Mouse (Mus musculus) stomach, embryonic 14.5 days (tissue): Measurements from ENCODE around the gene Unk. TPM values are rescaled to one million over a fixed set of nuclear protein-coding genes. Genes with fewer than 3 reads are reported as not detected.
"Not testable (repeated sequence)": the region's sequence is repeated elsewhere in the genome, so short reads cannot be mapped to it uniquely, and the experiment has no call there.

Experiments used
- ATAC-seq: fragments of 200-750 bp; cut with Nextera tagmentation; 2 replicates; pipeline ENCODE4 v1.8.0; 2017; ENCODE audit warnings: low read depth, moderate TSS enrichment; ENCODE audit not compliant: insufficient number of reproducible peaks, insufficient read depth, low FRiP score
- H3K27ac ChIP-seq: fragments of 300-500 bp; sonication (generic); 2 replicates; pipeline ENCODE4 v1.5.1; 2014; ENCODE audit warnings: mild to moderate bottlenecking, low read length, moderate library complexity, mixed read lengths
- H3K27me3 ChIP-seq: fragments of 300-500 bp; sonication (generic); 2 replicates; pipeline ENCODE4 v1.6.1; 2014; ENCODE audit warnings: low read length, control low read depth, mixed read lengths; ENCODE audit not compliant: control insufficient read depth, insufficient read depth
- H3K36me3 ChIP-seq: fragments of 300-500 bp; sonication (generic); 2 replicates; pipeline ENCODE4 v1.6.1; 2014; ENCODE audit warnings: mild to moderate bottlenecking, control low read depth, low read length, moderate library complexity, mixed read lengths; ENCODE audit not compliant: control insufficient read depth, insufficient read depth
- H3K4me1 ChIP-seq: fragments of 300-500 bp; sonication (generic); 2 replicates; pipeline ENCODE4 v1.6.1; 2014; ENCODE audit warnings: low read length, control low read depth, mixed read lengths; ENCODE audit not compliant: control insufficient read depth, insufficient read depth
- H3K4me2 ChIP-seq: fragments of 300-500 bp; sonication (generic); replicated peaks from 2 replicates; pipeline ENCODE4 v1.6.1; 2014; ENCODE audit warnings: low read depth, low read length, control low read depth
- H3K4me3 ChIP-seq: fragments of 300-500 bp; sonication (generic); 2 replicates; pipeline ENCODE4 v1.5.1; 2014; ENCODE audit warnings: low read depth, low read length, control low read depth
- H3K9ac ChIP-seq: fragments of 300-500 bp; sonication (generic); replicated peaks from 2 replicates; pipeline ENCODE4 v1.6.1; 2014; ENCODE audit warnings: low read depth, mild to moderate bottlenecking, control low read depth, low read length, moderate library complexity, mixed read lengths
- H3K9me3 ChIP-seq: fragments of 300-500 bp; sonication (generic); 2 replicates; pipeline ENCODE4 v1.6.1; 2016; ENCODE audit warnings: low read depth, low read length, control low read depth; ENCODE audit not compliant: control insufficient read depth
- WGBS: fragments of 180-500 bp; shearing (Covaris S2); extraction: QIAGEN DNeasy Blood & Tissue Kit; methylation state at CpG from one replicate; pipeline ENCODE4 v1.1.7; 2014; 5-methylcytosine and 5-hydroxymethylcytosine counted together
- polyA plus RNA-seq: library from polyadenylated mRNA; unstranded; fragments of >200 nt; fragmentation: Nextera tagmentation; extraction: Ambion mirVana; gene quantifications from 2 replicates; pipeline ENCODE4 v1.2.1, GENCODE M21; 2014

Gene Unk
- polyA plus RNA-seq, 1 experiment from 2014 or later: 31.6 TPM

- WGBS: 0% methylated on average over 55 of the region's 55 CpGs
- ATAC-seq: peak; percentile 89
- Histone ChIP-seq H3K9ac (peak within 1 kb of the TSS; percentile 66), H3K36me3 (peaks cover 17% of the 10 kb centered on the region), H3K9me3 (no peaks in the 10 kb centered on the region), H3K4me3 (peak within 1 kb of the TSS; percentile 56), H3K4me1 (peaks cover 11% of the 10 kb centered on the region), H3K4me2 (peak within 1 kb of the TSS; percentile 65), H3K27ac (peak within 1 kb of the TSS; percentile 91), H3K27me3 (no peaks in the 10 kb centered on the region)
These were observed 17.7 kb upstream of the Unk start, which contains the start of gene Galk1 for GRCm38 (mm10) chr11:116012262-116012947. Gene Galk1, minus strand, starts transcription at chr11:116012719.

GRCm38 (mm10) chr11:116014821-116015220 is 15.3 kb upstream of the Unk start:
- ATAC-seq: peak; percentile 1; the same call in 1 of the 2 replicates
- WGBS: 54% methylated on average over 8 of the region's 8 CpGs
- H3K4me1 ChIP-seq: peaks cover 11% of the 10 kb centered on the region
- H3K27ac ChIP-seq: peak overlapping the region; percentile 17; the same call in 1 of the 2 replicates
- H3K27me3 ChIP-seq: no peaks in the 10 kb centered on the region
- no peak overlapping the region for H3K4me2 ChIP-seq
- H3K4me3 ChIP-seq: no peak overlapping the region
- H3K36me3 ChIP-seq: peaks cover under 1% of the 10 kb centered on the region; the same call in 1 of the 2 replicates
- no peaks in the 10 kb centered on the region for H3K9me3 ChIP-seq
- H3K9ac ChIP-seq: no peak overlapping the region

GRCm38 (mm10) chr11:116018106-116018505 is 12.0 kb upstream of the Unk start:
- H3K4me3 ChIP-seq: no peak overlapping the region
- H3K4me1 ChIP-seq: 0 out of 2 replicates have a peak, but pooled peaks cover 3% of the 10 kb centered on the region
- ATAC-seq: peak; percentile 24; the same call in 1 of the 2 replicates
- H3K9ac ChIP-seq: no peak overlapping the region
- no peaks in the 10 kb centered on the region for H3K9me3 ChIP-seq
- no peaks in the 10 kb centered on the region for H3K27me3 ChIP-seq
- peaks cover 12% of the 10 kb centered on the region for H3K36me3 ChIP-seq
- no peak overlapping the region for H3K27ac ChIP-seq
- WGBS: 36% methylated on average over 6 of the region's 6 CpGs
- H3K4me2 ChIP-seq: no peak overlapping the region

- not testable (repeated sequence) for H3K9ac ChIP-seq, H3K4me3 ChIP-seq, H3K9me3 ChIP-seq, H3K27me3 ChIP-seq, ATAC-seq, H3K27ac ChIP-seq, H3K4me2 ChIP-seq, H3K4me1 ChIP-seq
- H3K36me3 ChIP-seq: peaks cover 12% of the 10 kb centered on the region
- WGBS: 87% methylated on average over 4 of the region's 4 CpGs
These were observed 11.3 kb upstream of the Unk start for GRCm38 (mm10) chr11:116018867-116019266.

- Histone ChIP-seq H3K4me2 (no peak overlapping the region), H3K27me3 (no peaks in the 10 kb centered on the region), H3K36me3 (peaks cover 12% of the 10 kb centered on the region), H3K4me3 (no peak overlapping the region), H3K4me1 (0 out of 2 replicates have a peak, but pooled peaks cover 3% of the 10 kb centered on the region), H3K9me3 (no peaks in the 10 kb centered on the region), H3K27ac (no peak overlapping the region), H3K9ac (no peak overlapping the region)
- 44% methylated on average over 1 of the region's 1 CpGs for WGBS
- ATAC-seq: no peak
These were observed 10.7 kb upstream of the Unk start for GRCm38 (mm10) chr11:116019360-116019791.

- no peak overlapping the region for H3K9ac ChIP-seq
- H3K27ac ChIP-seq: no peak overlapping the region
- 78% methylated on average over 2 of the region's 2 CpGs for WGBS
- no peak overlapping the region for H3K4me3 ChIP-seq
- H3K27me3 ChIP-seq: no peaks in the 10 kb centered on the region
- peaks cover 12% of the 10 kb centered on the region for H3K36me3 ChIP-seq
- no peak for ATAC-seq
- no peaks in the 10 kb centered on the region for H3K9me3 ChIP-seq
- H3K4me1 ChIP-seq: 0 out of 2 replicates have a peak, but pooled peaks cover 3% of the 10 kb centered on the region
- H3K4me2 ChIP-seq: no peak overlapping the region
These were observed 10.1 kb upstream of the Unk start for GRCm38 (mm10) chr11:116019976-116020411.

GRCm38 (mm10) chr11:116020519-116020922 is 9.6 kb upstream of the Unk start:
- H3K27ac ChIP-seq: no peak overlapping the region
- H3K27me3 ChIP-seq: no peaks in the 10 kb centered on the region
- H3K36me3 ChIP-seq: peaks cover 12% of the 10 kb centered on the region
- 46% methylated on average over 1 of the region's 1 CpGs for WGBS
- no peak overlapping the region for H3K9ac ChIP-seq
- H3K4me1 ChIP-seq: 0 out of 2 replicates have a peak, but pooled peaks cover 5% of the 10 kb centered on the region
- H3K4me3 ChIP-seq: no peak overlapping the region
- no peak for ATAC-seq
- no peak overlapping the region for H3K4me2 ChIP-seq
- H3K9me3 ChIP-seq: no peaks in the 10 kb centered on the region

- peak overlapping the region; percentile 90; the same call in 1 of the 2 replicates for H3K4me3 ChIP-seq
- H3K9ac ChIP-seq: no peak overlapping the region
- no peaks in the 10 kb centered on the region for H3K27me3 ChIP-seq
- peak overlapping the region; percentile 56; the same call in 1 of the 2 replicates for H3K4me2 ChIP-seq
- 70% methylated on average over 6 of the region's 6 CpGs for WGBS
- H3K4me1 ChIP-seq: 0 out of 2 replicates have a peak, but pooled peaks cover 5% of the 10 kb centered on the region
- ATAC-seq: no peak
- no peaks in the 10 kb centered on the region for H3K9me3 ChIP-seq
- peaks cover 12% of the 10 kb centered on the region for H3K36me3 ChIP-seq
- no peak overlapping the region for H3K27ac ChIP-seq
These were observed 8.5 kb upstream of the Unk start for GRCm38 (mm10) chr11:116021328-116022220.
